Mouse (Mus musculus) neutrophil, adult 83 days (primary cell): ENCODE data around the gene Fbxl14. TPM values are rescaled to one million over a fixed set of nuclear protein-coding genes. Genes with fewer than 3 reads are reported as not detected.

Experiments used
- total RNA-seq, 2 experiments: library from RNA; stranded (reverse); gene quantifications; one replicate each; pipeline ENCODE4 v1.2.4; 2023

Fbxl14 gene
- 10 to 100 TPM; 68.7 to 71.5 TPM for total RNA-seq

DNA sequence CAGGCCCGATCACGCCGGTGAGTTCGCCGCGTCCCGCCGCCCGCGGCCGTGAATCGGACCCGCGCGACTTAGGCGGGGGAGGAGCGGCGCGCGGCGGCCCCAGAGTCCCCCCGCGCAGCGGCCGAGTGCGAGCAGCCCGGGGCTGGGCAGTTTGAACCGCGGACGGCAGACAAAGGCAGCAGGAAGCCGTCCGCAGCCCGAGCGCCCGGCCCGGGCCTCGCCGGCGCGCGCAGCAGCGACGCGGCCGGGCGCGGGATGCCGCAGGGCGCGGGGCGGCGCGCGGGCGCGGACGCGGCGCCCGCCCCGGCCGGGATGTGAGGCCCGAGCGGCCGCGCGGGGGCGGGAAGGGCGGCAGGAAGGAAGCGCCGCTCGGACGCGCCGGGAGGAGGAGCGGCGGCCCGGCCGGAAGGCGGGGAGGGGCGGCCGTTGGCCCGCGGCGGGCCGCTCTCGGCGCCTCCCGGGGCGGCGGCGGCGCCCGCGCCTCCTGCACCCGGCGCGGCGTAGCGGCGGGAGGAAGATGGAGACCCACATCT is at the start of gene Fbxl14:
Gene Fbxl14, plus strand, starts transcription at position 326 of the 533 bp plus-strand sequence.

Other genes with a start within 250 kb of the Fbxl14 start
- not detected for gene Cacna2d4, start 243.1 kb upstream of the Fbxl14 start, total RNA-seq
- gene Lrtm2, start 148.9 kb upstream of the Fbxl14 start, total RNA-seq = not detected
- 10 to 100 TPM; 71.7 to 76.5 TPM for gene Adipor2, start 62.0 kb upstream of the Fbxl14 start, total RNA-seq
- not detected for gene Wnt5b, start 64.7 kb downstream of the Fbxl14 start, total RNA-seq